Mouse (Mus musculus): ENCODE data around the gene Lin54. TPM values are rescaled to one million over a fixed set of nuclear protein-coding genes. Genes with fewer than 3 reads are reported as not detected.
"Not testable (repeated sequence)": the region's sequence is repeated elsewhere in the genome, so short reads cannot be mapped to it uniquely, and the experiment has no call there.

Gene Lin54
- polyA plus RNA-seq, 1 experiment from 2014 or later = 19.0 TPM

- H3K27ac ChIP-seq (replicated peaks; ENCODE audit: low read depth, low read length) = no peak overlapping the region; the same call in 1 of the 2 replicates
- no peaks in the 10 kb centered on the region for H3K27me3 ChIP-seq (ENCODE audit: control insufficient read depth, insufficient read depth, low read length)
- WGBS = 16% methylated on average over 5 of the region's 5 CpGs
- no peaks in the 10 kb centered on the region for H3K9me3 ChIP-seq (replicated peaks; ENCODE audit: control insufficient read depth, low read length)
- H3K4me2 ChIP-seq (ENCODE audit: low read depth, low read length) = peak overlapping the region; percentile 81
- peaks cover 2% of the 10 kb centered on the region; the same call in 1 of the 2 replicates for H3K36me3 ChIP-seq (replicated peaks; ENCODE audit: control insufficient read depth, insufficient read depth, low read depth, low read length)
- H3K9ac ChIP-seq (replicated peaks; ENCODE audit: low read length) = peak overlapping the region; percentile 96
- peak overlapping the region; percentile 74 for H3K4me3 ChIP-seq (ENCODE audit: low read depth, low read length)
- ATAC-seq (replicated peaks; ENCODE audit: insufficient number of reproducible peaks, low FRiP score, low TSS enrichment, low read depth) (no peak), DNase-seq (ENCODE audit: low spot score) (no peak)
- H3K4me1 ChIP-seq (ENCODE audit: control insufficient read depth, insufficient read depth, low read length) = no peaks in the 10 kb centered on the region; the same call in 1 of the 2 replicates
Observed at GRCm38 (mm10) chr5:100428031-100428733, 72.3 kb downstream of the Lin54 start.

GRCm38 (mm10) chr5:100427276-100427675 is 73.2 kb downstream of the Lin54 start:
- WGBS = 62% methylated on average over 9 of the region's 9 CpGs
- Histone ChIP-seq H3K27ac (replicated peaks; ENCODE audit: low read depth, low read length) (no peak overlapping the region), H3K27me3 (ENCODE audit: control insufficient read depth, insufficient read depth, low read length) (no peaks in the 10 kb centered on the region), H3K4me3 (ENCODE audit: low read depth, low read length) (peak overlapping the region; percentile 74), H3K4me1 (ENCODE audit: control insufficient read depth, insufficient read depth, low read length) (no peaks in the 10 kb centered on the region; the same call in 1 of the 2 replicates), H3K9me3 (replicated peaks; ENCODE audit: control insufficient read depth, low read length) (no peaks in the 10 kb centered on the region), H3K36me3 (replicated peaks; ENCODE audit: control insufficient read depth, insufficient read depth, low read depth, low read length) (peaks cover 8% of the 10 kb centered on the region), H3K4me2 (ENCODE audit: low read depth, low read length) (peak overlapping the region; percentile 81), H3K9ac (replicated peaks; ENCODE audit: low read length) (peak overlapping the region; percentile 43)
- DNase-seq (ENCODE audit: low spot score) (no peak), ATAC-seq (replicated peaks; ENCODE audit: insufficient number of reproducible peaks, low FRiP score, low TSS enrichment, low read depth) (no peak)

- DNase-seq (ENCODE audit: low spot score) = not testable (repeated sequence)
Observed at GRCm38 (mm10) chr5:100425823-100426222, 74.6 kb downstream of the Lin54 start.

GRCm38 (mm10) chr5:100424252-100424651 is 76.2 kb downstream of the Lin54 start:
- no peak overlapping the region for H3K4me2 ChIP-seq (ENCODE audit: low read depth, low read length)
- no peaks in the 10 kb centered on the region for H3K9me3 ChIP-seq (replicated peaks; ENCODE audit: control insufficient read depth, low read length)
- 93% methylated on average over 3 of the region's 3 CpGs for WGBS
- H3K36me3 ChIP-seq (replicated peaks; ENCODE audit: control insufficient read depth, insufficient read depth, low read depth, low read length) = peaks cover 23% of the 10 kb centered on the region
- no peak overlapping the region for H3K9ac ChIP-seq (replicated peaks; ENCODE audit: low read length)
- DNase-seq (ENCODE audit: low spot score) = no peak
- H3K4me1 ChIP-seq (ENCODE audit: control insufficient read depth, insufficient read depth, low read length) = no peaks in the 10 kb centered on the region; the same call in 1 of the 2 replicates
- ATAC-seq (replicated peaks; ENCODE audit: insufficient number of reproducible peaks, low FRiP score, low TSS enrichment, low read depth) = no peak
- no peaks in the 10 kb centered on the region for H3K27me3 ChIP-seq (ENCODE audit: control insufficient read depth, insufficient read depth, low read length)
- H3K4me3 ChIP-seq (ENCODE audit: low read depth, low read length) = no peak overlapping the region
- no peak overlapping the region for H3K27ac ChIP-seq (replicated peaks; ENCODE audit: low read depth, low read length)

More at GRCm38 (mm10) chr5:100425823-100426222, 74.6 kb downstream of the Lin54 start:
- H3K9ac ChIP-seq (replicated peaks; ENCODE audit: low read length); H3K4me3 ChIP-seq (ENCODE audit: low read depth, low read length); H3K27ac ChIP-seq (replicated peaks; ENCODE audit: low read depth, low read length); ATAC-seq (replicated peaks; ENCODE audit: insufficient number of reproducible peaks, low FRiP score, low TSS enrichment, low read depth); H3K4me2 ChIP-seq (ENCODE audit: low read depth, low read length); H3K9me3 ChIP-seq (replicated peaks; ENCODE audit: control insufficient read depth, low read length); H3K4me1 ChIP-seq (ENCODE audit: control insufficient read depth, insufficient read depth, low read length); H3K27me3 ChIP-seq (ENCODE audit: control insufficient read depth, insufficient read depth, low read length): not testable (repeated sequence)
- peaks cover 15% of the 10 kb centered on the region for H3K36me3 ChIP-seq (replicated peaks; ENCODE audit: control insufficient read depth, insufficient read depth, low read depth, low read length)
- WGBS = 59% methylated on average over 2 of the region's 2 CpGs

- H3K4me3 ChIP-seq (ENCODE audit: low read depth, low read length) = no peak overlapping the region
- H3K9ac ChIP-seq (replicated peaks; ENCODE audit: low read length) = no peak overlapping the region
- H3K36me3 ChIP-seq (replicated peaks; ENCODE audit: control insufficient read depth, insufficient read depth, low read depth, low read length) = peaks cover 23% of the 10 kb centered on the region
- WGBS = 78% methylated on average over 7 of the region's 7 CpGs
- H3K27ac ChIP-seq (replicated peaks; ENCODE audit: low read depth, low read length) = no peak overlapping the region
- H3K4me1 ChIP-seq (ENCODE audit: control insufficient read depth, insufficient read depth, low read length) = no peaks in the 10 kb centered on the region; the same call in 1 of the 2 replicates
- DNase-seq (ENCODE audit: low spot score) (no peak), ATAC-seq (replicated peaks; ENCODE audit: insufficient number of reproducible peaks, low FRiP score, low TSS enrichment, low read depth) (no peak)
- no peak overlapping the region for H3K4me2 ChIP-seq (ENCODE audit: low read depth, low read length)
- no peaks in the 10 kb centered on the region for H3K27me3 ChIP-seq (ENCODE audit: control insufficient read depth, insufficient read depth, low read length)
- H3K9me3 ChIP-seq (replicated peaks; ENCODE audit: control insufficient read depth, low read length) = no peaks in the 10 kb centered on the region
Observed at GRCm38 (mm10) chr5:100423626-100424025, 76.8 kb downstream of the Lin54 start.

- H3K4me3 ChIP-seq (ENCODE audit: low read depth, low read length) = no peak overlapping the region
- no peaks in the 10 kb centered on the region for H3K27me3 ChIP-seq (ENCODE audit: control insufficient read depth, insufficient read depth, low read length)
- no peaks in the 10 kb centered on the region; the same call in 1 of the 2 replicates for H3K4me1 ChIP-seq (ENCODE audit: control insufficient read depth, insufficient read depth, low read length)
- no peak overlapping the region for H3K9ac ChIP-seq (replicated peaks; ENCODE audit: low read length)
- ATAC-seq (replicated peaks; ENCODE audit: insufficient number of reproducible peaks, low FRiP score, low TSS enrichment, low read depth) (no peak), DNase-seq (ENCODE audit: low spot score) (no peak)
- H3K27ac ChIP-seq (replicated peaks; ENCODE audit: low read depth, low read length) = no peak overlapping the region
- H3K36me3 ChIP-seq (replicated peaks; ENCODE audit: control insufficient read depth, insufficient read depth, low read depth, low read length) = peaks cover 21% of the 10 kb centered on the region
- no peaks in the 10 kb centered on the region for H3K9me3 ChIP-seq (replicated peaks; ENCODE audit: control insufficient read depth, low read length)
- 64% methylated on average over 4 of the region's 4 CpGs for WGBS
- no peak overlapping the region for H3K4me2 ChIP-seq (ENCODE audit: low read depth, low read length)
Observed at GRCm38 (mm10) chr5:100418861-100419260, 81.6 kb downstream of the Lin54 start.

GRCm38 (mm10) chr5:100418077-100418476 is 82.4 kb downstream of the Lin54 start:
- Histone ChIP-seq H3K4me1 (ENCODE audit: control insufficient read depth, insufficient read depth, low read length) (no peaks in the 10 kb centered on the region; the same call in 1 of the 2 replicates), H3K27me3 (ENCODE audit: control insufficient read depth, insufficient read depth, low read length) (no peaks in the 10 kb centered on the region), H3K9ac (replicated peaks; ENCODE audit: low read length) (no peak overlapping the region), H3K4me3 (ENCODE audit: low read depth, low read length) (no peak overlapping the region), H3K9me3 (replicated peaks; ENCODE audit: control insufficient read depth, low read length) (no peaks in the 10 kb centered on the region), H3K4me2 (ENCODE audit: low read depth, low read length) (no peak overlapping the region), H3K27ac (replicated peaks; ENCODE audit: low read depth, low read length) (no peak overlapping the region; the same call in 1 of the 2 replicates), H3K36me3 (replicated peaks; ENCODE audit: control insufficient read depth, insufficient read depth, low read depth, low read length) (peaks cover 21% of the 10 kb centered on the region)
- 76% methylated on average over 2 of the region's 2 CpGs for WGBS
- DNase-seq (ENCODE audit: low spot score) = no peak
- ATAC-seq (replicated peaks; ENCODE audit: insufficient number of reproducible peaks, low FRiP score, low TSS enrichment, low read depth) = no peak

All from embryonic facial prominence, embryonic 11.5 days (tissue).